Comparison of ENCODE assay signal across 8 mouse cellular contexts in the genomic region with DNA sequence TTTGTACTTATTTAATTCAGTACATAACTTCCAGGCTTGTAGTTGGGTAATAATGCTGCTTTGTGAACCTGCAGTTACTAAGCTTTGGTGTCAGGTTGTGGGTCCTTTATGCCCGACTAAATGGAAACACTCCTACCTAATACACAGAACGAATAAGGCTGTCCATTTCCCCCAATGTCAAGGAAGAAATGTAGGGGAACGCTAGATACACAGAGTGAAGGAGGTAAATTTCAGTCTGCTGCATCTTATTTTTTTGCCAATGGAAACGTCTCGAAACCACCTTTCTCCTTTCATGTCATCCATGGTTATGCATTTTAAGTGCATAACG. TPM values are rescaled to one million over a fixed set of nuclear protein-coding genes. Genes with fewer than 3 reads are reported as not detected.
A peak's percentile ranks its signal among the peaks of the same experiment; 100 is the strongest.
DNase-seq lines count a peak whose midpoint lies in the region; ATAC-seq and TF ChIP-seq lines count a peak whose summit lies in the region.

No protein-coding gene starts in this region.

- DNase-seq in kidney, postnatal 0 days (ENCODE audit: low spot score), result no peak
- DNase-seq in kidney, postnatal 4 days, result no peak
- no peak for DNase-seq in spleen, postnatal 36 days (ENCODE audit: low spot score in 2 of 2)
- no peak for DNase-seq in urinary bladder, postnatal 10 days (ENCODE audit: low spot score)

- no peak for ATAC-seq in kidney, postnatal 0 days (replicated peaks; ENCODE audit: low FRiP score, low read depth)
- peak; percentile 13; the same call in 1 of the 2 replicates for ATAC-seq in embryonic facial prominence, embryonic 15.5 days (ENCODE audit: insufficient number of reproducible peaks, low FRiP score, low TSS enrichment, low read depth)
- no peak for ATAC-seq in intestine, postnatal 0 days
- no peak for ATAC-seq in neural tube, embryonic 12.5 days (ENCODE audit: low FRiP score, low read depth)
- no peak for ATAC-seq in cerebellum, adult (ENCODE audit: insufficient number of reproducible peaks, low FRiP score, low TSS enrichment)

- TF ChIP-seq CTCF in kidney, postnatal 0 days (IDR thresholded peaks at IDR 0.05; ENCODE audit: low read depth), result no peak
- TF ChIP-seq CTCF in intestine, postnatal 0 days (IDR thresholded peaks at IDR 0.05; ENCODE audit: low read depth), result no peak

- no peaks in the 10 kb centered on the region for H3K36me3 ChIP-seq in kidney, postnatal 0 days (ENCODE audit: insufficient read depth, low read length)
- no peaks in the 10 kb centered on the region for H3K36me3 ChIP-seq in embryonic facial prominence, embryonic 15.5 days
- H3K36me3 ChIP-seq in intestine, postnatal 0 days (ENCODE audit: control insufficient read depth, insufficient read depth), result no peaks in the 10 kb centered on the region
- no peaks in the 10 kb centered on the region for H3K36me3 ChIP-seq in neural tube, embryonic 12.5 days

- H3K27me3 ChIP-seq in kidney, postnatal 0 days (ENCODE audit: insufficient read depth, low read length), result no peaks in the 10 kb centered on the region
- H3K27me3 ChIP-seq in embryonic facial prominence, embryonic 15.5 days, result no peaks in the 10 kb centered on the region
- H3K27me3 ChIP-seq in intestine, postnatal 0 days (replicated peaks; ENCODE audit: control insufficient read depth, insufficient read depth, low read length), result peaks cover 3% of the 10 kb centered on the region; the same call in 1 of the 2 replicates
- H3K27me3 ChIP-seq in neural tube, embryonic 12.5 days (replicated peaks), result no peaks in the 10 kb centered on the region

- peak overlapping the region; percentile 87; the same call in 1 of the 2 replicates for H3K4me3 ChIP-seq in kidney, postnatal 0 days (replicated peaks; ENCODE audit: low read depth, low read length)
- peak overlapping the region; percentile 90 for H3K4me3 ChIP-seq in embryonic facial prominence, embryonic 15.5 days (replicated peaks)
- no peak overlapping the region for H3K4me3 ChIP-seq in intestine, postnatal 0 days (ENCODE audit: low read depth, low read length)
- peak overlapping the region; percentile 80 for H3K4me3 ChIP-seq in neural tube, embryonic 12.5 days

- 83% methylated on average over 6 of the region's 6 CpGs for WGBS in kidney, postnatal 0 days
- 78% methylated on average over 6 of the region's 6 CpGs for WGBS in embryonic facial prominence, embryonic 15.5 days
- WGBS in intestine, postnatal 0 days, result 77% methylated on average over 6 of the region's 6 CpGs
- WGBS in neural tube, embryonic 12.5 days, result 82% methylated on average over 6 of the region's 6 CpGs

- H3K9me3 ChIP-seq in kidney, postnatal 0 days (replicated peaks; ENCODE audit: low read length), result no peaks in the 10 kb centered on the region
- H3K9me3 ChIP-seq in embryonic facial prominence, embryonic 15.5 days (replicated peaks), result no peaks in the 10 kb centered on the region
- H3K9me3 ChIP-seq in intestine, postnatal 0 days (ENCODE audit: control insufficient read depth), result no peaks in the 10 kb centered on the region
- no peaks in the 10 kb centered on the region for H3K9me3 ChIP-seq in neural tube, embryonic 12.5 days

- H3K9ac ChIP-seq in kidney, postnatal 0 days (ENCODE audit: low read depth, low read length), result no peak overlapping the region
- no peak overlapping the region for H3K9ac ChIP-seq in embryonic facial prominence, embryonic 15.5 days
- no peak overlapping the region for H3K9ac ChIP-seq in intestine, postnatal 0 days (ENCODE audit: low read depth, low read length)
- H3K9ac ChIP-seq in neural tube, embryonic 12.5 days, result no peak overlapping the region

- peaks cover 13% of the 10 kb centered on the region; the same call in 1 of the 2 replicates for H3K4me1 ChIP-seq in kidney, postnatal 0 days (replicated peaks; ENCODE audit: insufficient read depth, low read length)
- H3K4me1 ChIP-seq in embryonic facial prominence, embryonic 15.5 days, result peaks cover 17% of the 10 kb centered on the region
- peaks cover 4% of the 10 kb centered on the region; the same call in 1 of the 2 replicates for H3K4me1 ChIP-seq in intestine, postnatal 0 days (replicated peaks; ENCODE audit: control insufficient read depth, insufficient read depth, low read length)
- H3K4me1 ChIP-seq in neural tube, embryonic 12.5 days, result peaks cover 12% of the 10 kb centered on the region

- H3K27ac ChIP-seq in kidney, postnatal 0 days, result peak overlapping the region; percentile 56; the same call in 1 of the 2 replicates
- peak overlapping the region; percentile 94; the same call in 1 of the 2 replicates for H3K27ac ChIP-seq in embryonic facial prominence, embryonic 15.5 days (replicated peaks)
- 0 out of 2 replicates have a peak overlapping the region, but pooled peaks have one; percentile 54 for H3K27ac ChIP-seq in intestine, postnatal 0 days (ENCODE audit: low read depth, low read length)
- H3K27ac ChIP-seq in neural tube, embryonic 12.5 days, result no peak overlapping the region

- H3K4me2 ChIP-seq in kidney, postnatal 0 days (ENCODE audit: low read length), result peak overlapping the region; percentile 38; the same call in 1 of the 2 replicates
- peak overlapping the region; percentile 73 for H3K4me2 ChIP-seq in embryonic facial prominence, embryonic 15.5 days (replicated peaks)
- peak overlapping the region; percentile 89 for H3K4me2 ChIP-seq in intestine, postnatal 0 days (replicated peaks; ENCODE audit: low read depth)
- H3K4me2 ChIP-seq in neural tube, embryonic 12.5 days (replicated peaks), result peak overlapping the region; percentile 64

RNA-seq across cellular contexts. Expression of a gene that starts 0.3 kb away (rescaled TPM):
- 45.2 and 46.8 TPM in 2 replicates for polyA plus RNA-seq in kidney, postnatal 0 days (2015; fragmentation: Nextera tagmentation; extraction: Ambion mirVana)
- polyA plus RNA-seq in embryonic facial prominence, embryonic 15.5 days (2015; fragmentation: Nextera tagmentation; extraction: Ambion mirVana), result 14.7 and 17.1 TPM in 2 replicates
- polyA plus RNA-seq in intestine, postnatal 0 days (2015; fragmentation: Nextera tagmentation; extraction: Ambion mirVana), result 22.4 and 25.2 TPM in 2 replicates
- 13.5 and 15.1 TPM in 2 replicates for polyA plus RNA-seq in neural tube, embryonic 12.5 days (2016; fragmentation: Nextera tagmentation; extraction: Ambion mirVana)

RNA-seq across cellular contexts. Expression of a gene that starts 11.0 kb away (rescaled TPM):
- 31.4 and 36.4 TPM in 2 replicates for polyA plus RNA-seq in kidney, postnatal 0 days (2015; fragmentation: Nextera tagmentation; extraction: Ambion mirVana)
- polyA plus RNA-seq in embryonic facial prominence, embryonic 15.5 days (2015; fragmentation: Nextera tagmentation; extraction: Ambion mirVana), result 36.3 and 36.4 TPM in 2 replicates
- polyA plus RNA-seq in intestine, postnatal 0 days (2015; fragmentation: Nextera tagmentation; extraction: Ambion mirVana), result 11.5 and 12.4 TPM in 2 replicates
- 50.1 and 51.2 TPM in 2 replicates for polyA plus RNA-seq in neural tube, embryonic 12.5 days (2016; fragmentation: Nextera tagmentation; extraction: Ambion mirVana)

RNA-seq across cellular contexts. Expression of a gene that starts 35.6 kb away (rescaled TPM):
- polyA plus RNA-seq in kidney, postnatal 0 days (2015; fragmentation: Nextera tagmentation; extraction: Ambion mirVana), result 4.4 and 6.4 TPM in 2 replicates
- 9.6 and 9.9 TPM in 2 replicates for polyA plus RNA-seq in embryonic facial prominence, embryonic 15.5 days (2015; fragmentation: Nextera tagmentation; extraction: Ambion mirVana)
- polyA plus RNA-seq in intestine, postnatal 0 days (2015; fragmentation: Nextera tagmentation; extraction: Ambion mirVana), result 3.4 and 3.7 TPM in 2 replicates
- 3.9 TPM in 2 replicates for polyA plus RNA-seq in neural tube, embryonic 12.5 days (2016; fragmentation: Nextera tagmentation; extraction: Ambion mirVana)

Comparison
In these comparisons a context has a peak if more than half of its experiments do, and no peak if none do; other contexts are left out.
1. H3K4me2 ChIP-seq: peak in every context shown above with its lines; median percentile 89 in intestine, postnatal 0 days; 73 in embryonic facial prominence, embryonic 15.5 days; 64 in neural tube, embryonic 12.5 days; 38 in kidney, postnatal 0 days.